Mouse (Mus musculus) ES-CJ7 (cell line): Measurements from ENCODE around the gene Oas1c.

ENCODE experiments used
- DNase-seq: peaks from one replicate; pipeline ENCODE4 v3.0.0; 2011; ENCODE audit warnings: low read depth, low spot score

Gene Oas1c

DNA sequence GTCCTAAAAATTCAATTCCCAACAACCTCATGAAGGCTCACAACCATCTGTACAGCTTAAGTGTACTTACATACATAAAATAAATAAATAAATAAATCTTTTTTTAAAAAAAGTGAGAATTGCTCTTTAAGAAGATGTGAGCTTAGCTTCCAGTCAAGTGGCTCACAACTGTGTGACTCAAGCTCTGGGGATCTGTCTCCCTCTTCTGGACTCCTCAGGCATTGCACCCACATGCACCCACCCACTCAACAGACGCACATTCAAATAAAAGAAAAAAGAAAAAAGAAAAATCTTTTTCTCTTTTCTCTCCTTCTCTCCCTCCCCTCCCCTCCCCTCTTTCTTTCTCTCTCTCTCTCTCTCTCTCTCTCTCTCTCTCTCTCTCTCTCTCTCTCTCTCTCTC, 30.7 kb downstream of the Oas1c start:
- DNase-seq, result peak; percentile 68

DNA sequence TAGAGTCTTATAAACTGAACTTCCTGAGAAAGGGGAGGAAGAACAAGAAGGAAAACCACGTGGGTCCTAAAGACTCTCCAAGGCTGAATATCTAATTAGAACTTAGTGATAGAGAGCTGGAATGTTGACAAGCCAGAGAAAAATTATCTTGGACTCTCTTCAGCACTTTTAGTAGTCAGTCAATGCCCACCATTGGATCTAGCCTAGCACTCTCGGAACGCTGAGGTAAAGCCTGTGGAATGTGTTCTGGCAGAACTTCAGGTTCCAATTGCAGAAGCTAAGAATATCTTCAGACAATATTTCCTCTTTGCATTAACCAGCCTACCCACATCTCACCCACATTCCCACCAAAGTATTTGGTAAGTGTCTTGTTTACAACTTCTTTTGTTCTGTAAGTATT, 32.4 kb downstream of the Oas1c start:
- no peak for DNase-seq

DNA sequence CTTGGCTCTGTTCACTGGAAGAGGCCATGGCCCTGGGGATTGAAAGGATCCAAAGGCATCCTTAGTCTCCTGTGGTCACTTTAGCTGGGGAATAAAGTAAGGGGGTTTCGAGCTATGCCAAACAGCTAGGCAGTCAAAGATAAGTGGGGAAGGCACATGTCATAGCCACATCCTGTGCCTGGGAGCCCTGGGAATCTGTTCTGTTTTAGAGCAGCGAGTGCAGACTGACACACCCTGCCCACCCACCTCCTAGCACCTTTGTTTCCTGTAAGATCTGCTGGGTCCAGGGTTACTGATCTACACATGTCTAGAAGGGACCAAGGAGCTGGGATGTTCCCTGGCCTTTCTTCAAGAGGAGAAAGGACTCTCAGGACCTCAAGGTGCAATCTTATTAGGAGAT, 33.4 kb downstream of the Oas1c start:
- DNase-seq, result no peak

DNA sequence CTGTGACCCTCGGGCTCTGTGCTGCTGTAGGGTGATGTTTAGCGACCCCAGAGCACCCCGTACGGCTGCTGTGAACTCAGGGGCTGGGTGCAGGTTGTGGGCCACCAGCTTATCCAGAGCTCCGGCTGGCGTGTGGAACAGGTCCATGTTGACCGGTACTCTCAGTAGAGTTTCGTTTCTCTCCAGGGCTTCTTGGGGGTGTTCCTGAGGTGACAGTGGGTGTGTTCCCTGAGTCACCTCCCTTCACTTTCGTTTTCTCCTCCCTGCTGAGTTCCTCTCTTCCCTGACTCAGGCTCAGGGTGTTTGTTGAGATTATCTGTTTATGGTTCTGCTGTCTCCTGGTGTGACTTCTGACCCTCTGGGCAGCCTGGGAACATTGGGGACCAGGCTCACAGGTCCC, 34.8 kb downstream of the Oas1c start, which contains the start of gene Oas3:
Gene Oas3 (minus strand): TSS at position 184 of the 400 bp plus-strand sequence.
- no peak for DNase-seq

DNA sequence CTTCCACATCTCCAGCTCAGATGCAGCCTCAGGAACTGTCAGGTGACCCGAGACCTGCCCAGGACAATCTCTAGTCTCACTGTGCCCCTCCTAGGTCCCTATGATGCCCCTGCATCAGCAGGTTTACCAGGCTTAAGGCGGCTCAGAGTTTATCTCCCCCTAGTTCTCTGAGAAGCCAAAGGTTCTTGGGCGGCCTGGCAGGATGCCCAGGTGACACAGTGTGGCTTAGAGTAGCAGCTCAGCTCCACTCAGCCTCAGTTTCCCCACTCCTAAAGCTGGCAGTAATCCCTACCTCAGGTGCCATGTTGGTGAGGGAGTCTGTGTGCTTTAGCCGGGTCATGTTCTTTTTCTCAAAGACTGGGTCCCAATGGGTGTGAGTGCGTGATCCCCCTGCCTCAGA, 35.5 kb downstream of the Oas1c start:
- no peak for DNase-seq

DNA sequence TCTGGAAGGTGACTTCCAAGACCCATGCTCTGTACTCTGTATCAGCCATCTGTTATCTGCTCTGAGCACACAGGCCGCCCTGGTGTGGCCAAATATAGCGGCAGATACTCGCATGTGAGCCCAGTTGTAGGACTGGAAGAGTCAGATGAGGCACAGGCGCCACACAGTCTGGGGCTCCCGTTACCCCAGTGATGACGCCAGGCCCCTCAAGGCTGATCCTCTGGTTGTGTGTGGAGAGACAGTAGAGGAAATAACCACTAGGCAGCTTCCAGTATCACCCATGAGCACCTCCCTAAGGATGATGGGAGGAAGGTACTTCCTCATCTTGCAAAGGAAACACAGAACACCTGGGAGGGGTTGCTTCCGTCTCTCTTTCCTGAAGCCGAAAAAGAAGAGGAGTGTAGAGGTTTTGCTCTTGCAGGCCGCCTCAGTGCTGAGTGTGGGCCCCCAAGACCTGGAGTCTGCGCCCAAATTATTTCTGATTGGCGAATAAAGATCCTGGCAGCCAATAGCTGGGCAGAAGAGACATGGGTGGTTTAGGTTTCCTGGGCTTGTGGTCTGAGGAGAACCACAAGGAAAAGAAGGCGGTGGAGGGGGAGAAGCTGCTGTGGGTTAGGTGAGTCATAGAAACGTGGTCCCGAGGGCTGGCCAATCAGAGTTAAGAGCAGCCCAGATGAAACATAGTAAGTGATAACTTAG, 36.9 kb downstream of the Oas1c start:
- DNase-seq, result no peak

DNA sequence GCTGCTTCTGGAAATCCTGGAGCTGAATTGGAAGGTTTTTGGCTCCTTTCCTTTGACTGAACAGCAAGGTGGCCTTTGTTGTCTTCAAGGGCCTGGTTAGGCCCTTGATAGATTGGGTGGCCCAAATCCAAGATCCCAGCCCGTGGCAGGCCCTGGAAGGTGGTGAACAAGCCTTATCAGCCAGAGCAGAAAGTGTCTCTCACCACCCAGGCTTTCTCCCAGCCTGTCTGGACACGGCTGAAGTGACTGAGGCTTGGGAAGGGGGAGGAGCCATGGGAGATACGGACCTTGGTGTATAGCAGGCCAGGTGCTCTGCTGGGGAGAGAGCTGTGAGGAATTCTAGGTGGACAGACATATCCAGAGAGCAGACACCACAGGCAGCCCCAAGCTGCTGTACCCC, 42.9 kb downstream of the Oas1c start:
- DNase-seq, result no peak

DNA sequence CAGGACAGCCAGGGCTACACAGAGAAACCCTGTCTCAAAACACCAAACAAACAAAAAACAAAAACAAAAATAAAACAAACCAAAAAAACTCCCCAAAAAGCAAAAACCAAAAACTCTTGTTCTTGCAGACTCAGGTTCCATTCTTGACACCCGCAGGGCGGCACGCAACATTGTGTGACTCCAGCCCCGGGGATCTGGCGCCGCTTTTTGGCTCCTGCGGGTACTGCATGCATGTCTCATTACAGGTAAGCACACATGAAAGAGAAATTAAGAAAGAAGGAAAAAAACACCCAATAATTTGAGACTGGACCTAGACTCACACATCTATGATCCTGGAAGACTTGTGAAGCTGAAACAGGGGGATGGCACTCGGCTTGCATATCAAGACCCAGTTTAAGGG, 47.3 kb downstream of the Oas1c start:
- peak; percentile 53 for DNase-seq

DNA sequence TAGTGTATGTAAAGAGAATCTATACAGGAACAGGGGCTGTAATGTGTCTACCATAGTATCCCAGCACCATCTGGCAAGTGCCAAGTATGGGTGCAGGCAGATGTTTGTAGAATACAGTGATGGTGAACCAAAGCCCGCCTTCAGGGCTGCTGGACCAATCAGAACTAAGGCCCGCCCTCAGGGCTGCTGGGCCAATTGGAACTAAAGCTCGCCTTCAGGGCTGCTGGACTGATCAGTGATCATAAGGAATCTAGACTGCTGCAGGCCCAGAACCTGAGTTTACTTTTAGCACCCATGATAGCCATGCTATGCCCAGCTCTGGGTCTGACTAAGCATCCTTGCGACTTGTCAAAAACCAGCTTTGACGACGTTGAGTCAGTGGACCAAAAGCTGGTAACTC, 50.4 kb downstream of the Oas1c start:
- DNase-seq, result peak; percentile 73

DNA sequence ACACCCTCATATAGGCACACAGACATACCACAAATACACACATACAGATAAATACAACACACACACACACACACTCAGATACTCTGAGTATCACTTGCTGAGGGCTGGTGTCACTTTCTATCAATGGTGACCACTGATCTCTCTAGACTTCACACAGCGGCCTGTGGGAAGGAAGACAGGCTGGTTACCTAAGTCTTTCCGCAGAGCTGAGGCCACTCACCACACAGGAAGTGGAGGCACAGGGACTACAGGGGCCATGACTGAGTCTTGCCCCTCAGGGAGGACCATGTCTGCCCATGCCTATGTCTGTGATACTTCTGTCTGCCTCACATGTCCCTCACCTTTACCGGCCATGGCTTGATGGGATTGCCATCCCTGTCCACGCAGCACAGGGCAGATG, 58.1 kb downstream of the Oas1c start:
- DNase-seq, result no peak

DNA sequence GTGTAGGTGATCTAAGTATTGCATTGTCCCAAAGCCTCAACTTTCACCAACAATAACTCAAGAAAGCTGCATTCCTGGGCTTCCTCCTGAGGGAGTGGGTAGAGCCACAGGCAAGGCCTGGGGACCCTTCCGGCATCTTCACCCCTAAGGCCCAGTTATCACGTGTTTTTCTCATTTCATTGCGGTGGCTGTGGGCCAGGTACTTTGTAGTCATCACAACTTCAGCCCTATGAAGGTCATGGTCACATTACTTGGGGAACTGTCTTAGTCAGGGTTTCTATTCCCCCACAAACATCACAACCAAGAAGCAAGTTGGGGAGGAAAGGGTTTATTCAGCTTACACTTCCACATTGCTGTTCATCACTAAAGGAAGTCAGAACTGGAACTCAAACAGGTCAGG, 59.5 kb downstream of the Oas1c start:
- DNase-seq, result no peak

DNA sequence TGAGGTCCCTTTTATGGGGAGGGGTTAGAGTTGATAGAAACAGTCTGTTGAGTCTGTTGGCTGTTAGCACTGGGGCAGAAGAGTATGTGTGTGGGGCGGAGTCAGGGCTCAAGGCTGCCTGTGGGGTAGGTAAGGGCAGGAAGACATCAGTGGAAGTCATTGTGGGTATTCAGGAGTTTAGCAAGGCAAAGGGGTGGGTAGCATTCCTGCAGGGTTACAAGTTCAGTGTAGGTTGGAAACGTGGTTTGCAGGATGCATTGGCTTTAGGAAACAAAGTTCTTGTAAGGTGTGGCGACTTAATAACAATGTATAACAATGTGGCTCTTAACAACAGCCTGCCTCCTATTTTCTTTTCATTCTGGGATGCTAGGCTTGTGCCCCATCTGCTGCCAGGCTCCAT, 61.1 kb downstream of the Oas1c start:
- peak; percentile 71 for DNase-seq
